Mouse (Mus musculus) lung, embryonic 15.5 days (tissue): ENCODE measurements at regions not wholly inside any gene's neighbourhood (a gene's known extent, or its start where the extent isn't known, plus 50 kb on each side); places are given as distances from the start of the nearest gene placed in this dataset.

Experiments used
- ATAC-seq: fragments of 200-750 bp; cut with Nextera tagmentation; 2 replicates; pipeline ENCODE4 v1.8.0; 2017; ENCODE audit warnings: moderate number of reproducible peaks, borderline replicate concordance; ENCODE audit not compliant: low FRiP score, low TSS enrichment; ENCODE audit errors: extremely low read depth
- H3K27ac ChIP-seq: fragments of 300-500 bp; sonication (generic); 2 replicates; pipeline ENCODE4 v1.5.1; 2015; ENCODE audit warnings: moderate library complexity, mild to moderate bottlenecking, inconsistent platforms
- H3K27me3 ChIP-seq: fragments of 300-500 bp; sonication (generic); 2 replicates; pipeline ENCODE4 v1.6.1; 2015; ENCODE audit warnings: inconsistent platforms
- H3K36me3 ChIP-seq: fragments of 300-500 bp; sonication (generic); 2 replicates; pipeline ENCODE4 v1.6.1; 2015; ENCODE audit warnings: inconsistent platforms
- H3K4me1 ChIP-seq: fragments of 300-500 bp; sonication (generic); 2 replicates; pipeline ENCODE4 v1.6.1; 2015; ENCODE audit warnings: inconsistent platforms
- H3K4me2 ChIP-seq: fragments of 300-500 bp; sonication (generic); 2 replicates; pipeline ENCODE4 v1.6.1; 2015; ENCODE audit warnings: inconsistent platforms, mild to moderate bottlenecking, moderate library complexity
- H3K4me3 ChIP-seq: fragments of 300-500 bp; sonication (generic); 2 replicates; pipeline ENCODE4 v1.5.1; 2015; ENCODE audit warnings: mild to moderate bottlenecking, inconsistent platforms
- H3K9ac ChIP-seq: fragments of 300-500 bp; sonication (generic); 2 replicates; pipeline ENCODE4 v1.6.1; 2015; ENCODE audit warnings: inconsistent platforms
- H3K9me3 ChIP-seq: fragments of 300-500 bp; sonication (generic); 2 replicates; pipeline ENCODE4 v1.6.1; 2016; ENCODE audit warnings: inconsistent platforms
- WGBS: fragments of 180-500 bp; shearing (Covaris S2); methylation state at CpG from one replicate; pipeline ENCODE4 v1.1.7; 2015; 5-methylcytosine and 5-hydroxymethylcytosine counted together

- no peak for ATAC-seq
- no peaks in the 10 kb centered on the region for H3K27me3 ChIP-seq
- no peaks in the 10 kb centered on the region for H3K36me3 ChIP-seq
- H3K4me1 ChIP-seq: 0 out of 2 replicates have a peak, but pooled peaks cover 3% of the 10 kb centered on the region
- H3K27ac ChIP-seq: no peak overlapping the region
- no peak overlapping the region for H3K4me3 ChIP-seq
- no peak overlapping the region for H3K4me2 ChIP-seq
- H3K9ac ChIP-seq: no peak overlapping the region
- 86% methylated on average over 4 of the region's 4 CpGs for WGBS
- no peaks in the 10 kb centered on the region for H3K9me3 ChIP-seq
Observed at GRCm38 (mm10) chr4:55134339-55134738, 189.5 kb downstream of the Zfp462 start.

- 57% methylated on average over 4 of the region's 4 CpGs for WGBS
- H3K4me3 ChIP-seq: no peak overlapping the region
- H3K4me1 ChIP-seq: 0 out of 2 replicates have a peak, but pooled peaks cover 3% of the 10 kb centered on the region
- H3K36me3 ChIP-seq: no peaks in the 10 kb centered on the region
- no peaks in the 10 kb centered on the region for H3K27me3 ChIP-seq
- H3K4me2 ChIP-seq: no peak overlapping the region
- no peak overlapping the region for H3K9ac ChIP-seq
- no peak for ATAC-seq
- no peaks in the 10 kb centered on the region for H3K9me3 ChIP-seq
- H3K27ac ChIP-seq: no peak overlapping the region
Observed at GRCm38 (mm10) chr4:55134791-55135190, 189.9 kb downstream of the Zfp462 start.

- Histone ChIP-seq H3K9me3 (no peaks in the 10 kb centered on the region), H3K4me2 (no peak overlapping the region), H3K36me3 (no peaks in the 10 kb centered on the region), H3K27ac (no peak overlapping the region), H3K4me1 (0 out of 2 replicates have a peak, but pooled peaks cover 3% of the 10 kb centered on the region), H3K9ac (no peak overlapping the region), H3K4me3 (no peak overlapping the region), H3K27me3 (no peaks in the 10 kb centered on the region)
- ATAC-seq: no peak
- WGBS: 13% methylated on average over 9 of the region's 9 CpGs
Observed at GRCm38 (mm10) chr4:55136283-55136682, 191.4 kb downstream of the Zfp462 start.

- Histone ChIP-seq H3K27me3 (no peaks in the 10 kb centered on the region), H3K9ac (no peak overlapping the region), H3K9me3 (no peaks in the 10 kb centered on the region), H3K36me3 (no peaks in the 10 kb centered on the region), H3K4me3 (no peak overlapping the region), H3K27ac (no peak overlapping the region), H3K4me1 (0 out of 2 replicates have a peak, but pooled peaks cover 3% of the 10 kb centered on the region), H3K4me2 (no peak overlapping the region)
- ATAC-seq: 0 out of 2 replicates have a peak, but pooled peaks have one; percentile 35
- WGBS: 62% methylated on average over 2 of the region's 2 CpGs
Observed at GRCm38 (mm10) chr4:55137781-55138394, 193.0 kb downstream of the Zfp462 start.

GRCm38 (mm10) chr4:55141317-55141716, 196.5 kb downstream of the Zfp462 start:
- H3K27ac ChIP-seq: no peak overlapping the region
- no peaks in the 10 kb centered on the region for H3K36me3 ChIP-seq

GRCm38 (mm10) chr4:55141923-55142732, 197.3 kb downstream of the Zfp462 start:
- Histone ChIP-seq H3K4me1 (no peaks in the 10 kb centered on the region), H3K27me3 (no peaks in the 10 kb centered on the region), H3K27ac (0 out of 2 replicates have a peak overlapping the region, but pooled peaks have one; percentile 21), H3K9me3 (no peaks in the 10 kb centered on the region), H3K4me3 (no peak overlapping the region), H3K4me2 (no peak overlapping the region), H3K9ac (no peak overlapping the region), H3K36me3 (no peaks in the 10 kb centered on the region)
- no peak for ATAC-seq
- WGBS: 77% methylated on average over 8 of the region's 8 CpGs

More at GRCm38 (mm10) chr4:55141317-55141716, 196.5 kb downstream of the Zfp462 start:
- Histone ChIP-seq H3K4me1 (0 out of 2 replicates have a peak, but pooled peaks cover 2% of the 10 kb centered on the region), H3K4me2 (no peak overlapping the region), H3K4me3 (no peak overlapping the region), H3K9me3 (no peaks in the 10 kb centered on the region), H3K27me3 (no peaks in the 10 kb centered on the region), H3K9ac (no peak overlapping the region)
- ATAC-seq: no peak

GRCm38 (mm10) chr4:55143400-55143799, 198.6 kb downstream of the Zfp462 start:
- Histone ChIP-seq H3K27me3 (no peaks in the 10 kb centered on the region), H3K27ac (no peak overlapping the region), H3K4me3 (no peak overlapping the region), H3K9ac (no peak overlapping the region), H3K4me1 (no peaks in the 10 kb centered on the region), H3K9me3 (no peaks in the 10 kb centered on the region), H3K4me2 (no peak overlapping the region), H3K36me3 (no peaks in the 10 kb centered on the region)
- ATAC-seq: no peak

- Histone ChIP-seq H3K27ac (no peak overlapping the region), H3K4me2 (no peak overlapping the region), H3K4me1 (no peaks in the 10 kb centered on the region), H3K36me3 (no peaks in the 10 kb centered on the region), H3K27me3 (no peaks in the 10 kb centered on the region), H3K4me3 (no peak overlapping the region), H3K9ac (no peak overlapping the region), H3K9me3 (no peaks in the 10 kb centered on the region)
- WGBS: 81% methylated on average over 1 of the region's 1 CpGs
- ATAC-seq: no peak
Observed at GRCm38 (mm10) chr4:55144995-55145394, 200.1 kb downstream of the Zfp462 start.

- H3K27me3 ChIP-seq: no peaks in the 10 kb centered on the region
- 40% methylated on average over 8 of the region's 8 CpGs for WGBS
- no peak for ATAC-seq
- H3K36me3 ChIP-seq: no peaks in the 10 kb centered on the region
- H3K9ac ChIP-seq: no peak overlapping the region
- no peak overlapping the region for H3K27ac ChIP-seq
- H3K4me3 ChIP-seq: no peak overlapping the region
- no peak overlapping the region for H3K4me2 ChIP-seq
- H3K4me1 ChIP-seq: no peaks in the 10 kb centered on the region
- H3K9me3 ChIP-seq: no peaks in the 10 kb centered on the region
Observed at GRCm38 (mm10) chr4:55145968-55146367, 201.1 kb downstream of the Zfp462 start.

GRCm38 (mm10) chr4:55148380-55148779, 201.5 kb upstream of the Rad23b start:
- H3K27me3 ChIP-seq: no peaks in the 10 kb centered on the region
- no peaks in the 10 kb centered on the region for H3K36me3 ChIP-seq
- H3K27ac ChIP-seq: no peak overlapping the region
- H3K4me1 ChIP-seq: no peaks in the 10 kb centered on the region
- ATAC-seq: no peak
- H3K4me2 ChIP-seq: no peak overlapping the region
- H3K4me3 ChIP-seq: no peak overlapping the region
- no peaks in the 10 kb centered on the region for H3K9me3 ChIP-seq
- no peak overlapping the region for H3K9ac ChIP-seq
- 50% methylated on average over 1 of the region's 1 CpGs for WGBS

GRCm38 (mm10) chr4:55154556-55154955, 195.3 kb upstream of the Rad23b start:
- 0 out of 2 replicates have a peak, but pooled peaks cover 3% of the 10 kb centered on the region for H3K4me1 ChIP-seq
- H3K4me3 ChIP-seq: no peak overlapping the region
- H3K4me2 ChIP-seq: no peak overlapping the region
- no peak overlapping the region for H3K27ac ChIP-seq
- H3K9ac ChIP-seq: no peak overlapping the region
- H3K9me3 ChIP-seq: no peaks in the 10 kb centered on the region
- H3K36me3 ChIP-seq: no peaks in the 10 kb centered on the region
- no peak for ATAC-seq
- no peaks in the 10 kb centered on the region for H3K27me3 ChIP-seq
- 83% methylated on average over 3 of the region's 3 CpGs for WGBS

GRCm38 (mm10) chr4:55158166-55158739, 191.6 kb upstream of the Rad23b start:
- ATAC-seq: peak; percentile 52; the same call in 1 of the 2 replicates
- no peak overlapping the region for H3K9ac ChIP-seq
- H3K27me3 ChIP-seq: no peaks in the 10 kb centered on the region
- no peak overlapping the region for H3K27ac ChIP-seq
- H3K4me2 ChIP-seq: no peak overlapping the region
- no peaks in the 10 kb centered on the region for H3K36me3 ChIP-seq
- H3K4me3 ChIP-seq: no peak overlapping the region
- H3K9me3 ChIP-seq: no peaks in the 10 kb centered on the region
- H3K4me1 ChIP-seq: 0 out of 2 replicates have a peak, but pooled peaks cover 3% of the 10 kb centered on the region
- 60% methylated on average over 6 of the region's 6 CpGs for WGBS
